ENCODE assay signal across 14 mouse cellular contexts in the genomic region with DNA sequence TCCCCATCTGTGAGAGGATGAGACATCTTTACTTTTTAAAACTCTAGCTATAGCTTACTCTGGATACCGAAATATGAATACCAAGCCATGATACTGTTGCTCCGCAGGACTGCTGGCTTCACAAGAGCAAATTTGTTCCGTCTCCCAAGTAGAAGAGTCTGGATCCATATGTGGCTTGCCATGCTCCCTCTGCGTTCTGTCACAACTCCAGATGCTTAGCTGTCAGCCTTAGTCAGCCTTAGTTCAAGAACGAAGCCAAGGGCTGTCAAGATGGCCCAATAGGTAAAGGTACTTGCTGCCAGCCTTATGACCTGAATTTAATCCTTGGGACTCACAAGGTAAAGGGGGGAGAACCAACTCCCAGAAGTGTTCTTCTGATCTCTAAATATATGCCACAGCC.
"Had no signal": no experiment of that assay in that cellular context is flagged by ENCODE, and none has a peak within 500 bp of the region (broad histone marks: within the 10 kb centered on the region; RNA-seq: fewer than 3 reads in every experiment).

No protein-coding gene starts in this region.

- DNase-seq: cerebellum, adult 8-10 months; cerebellum, adult 9-10 months; cerebellum, adult 9-11 months; cerebellum, postnatal 25 days; embryo, embryonic 11 days; forebrain, postnatal 0 days; gastrocnemius, adult 2 months; gastrocnemius, postnatal 10 days; gastrocnemius, postnatal 14 days; gastrocnemius, postnatal 25 days; gastrocnemius, postnatal 36 days; heart, adult 11 months; heart, adult 18-20 months; heart, adult 2 months had no signal
